Mouse (Mus musculus) spleen, adult 18-20 months (tissue): Measurements from ENCODE around the gene Gm6793.

Experiments used
- DNase-seq, 2 experiments: peaks; one replicate each; pipeline ENCODE4 v3.0.0; 2022; ENCODE audit warnings: mixed read lengths in 2 of 2

Gm6793 gene

GRCm38 (mm10) chr8:111982116-111982515, 32.7 kb downstream of the Gm6793 start:
- DNase-seq, result peak in 1 of 2 experiments; percentile 21

GRCm38 (mm10) chr8:111978147-111978546, 36.7 kb downstream of the Gm6793 start:
- no peak for DNase-seq

GRCm38 (mm10) chr8:111976326-111976725, 38.5 kb downstream of the Gm6793 start:
- no peak for DNase-seq

- DNase-seq, result no peak
Observed at GRCm38 (mm10) chr8:111975706-111976105, 39.1 kb downstream of the Gm6793 start.

GRCm38 (mm10) chr8:111974138-111974537, 40.7 kb downstream of the Gm6793 start:
- DNase-seq, result no peak

GRCm38 (mm10) chr8:111968991-111969390, 45.8 kb downstream of the Gm6793 start:
- no peak for DNase-seq

- no peak for DNase-seq
Observed at GRCm38 (mm10) chr8:111968541-111968940, 46.3 kb downstream of the Gm6793 start.

- no peak for DNase-seq
Observed at GRCm38 (mm10) chr8:111967246-111967870, 47.5 kb downstream of the Gm6793 start.

- no peak for DNase-seq
Observed at GRCm38 (mm10) chr8:111964849-111965561, 49.8 kb downstream of the Gm6793 start.

DNA sequence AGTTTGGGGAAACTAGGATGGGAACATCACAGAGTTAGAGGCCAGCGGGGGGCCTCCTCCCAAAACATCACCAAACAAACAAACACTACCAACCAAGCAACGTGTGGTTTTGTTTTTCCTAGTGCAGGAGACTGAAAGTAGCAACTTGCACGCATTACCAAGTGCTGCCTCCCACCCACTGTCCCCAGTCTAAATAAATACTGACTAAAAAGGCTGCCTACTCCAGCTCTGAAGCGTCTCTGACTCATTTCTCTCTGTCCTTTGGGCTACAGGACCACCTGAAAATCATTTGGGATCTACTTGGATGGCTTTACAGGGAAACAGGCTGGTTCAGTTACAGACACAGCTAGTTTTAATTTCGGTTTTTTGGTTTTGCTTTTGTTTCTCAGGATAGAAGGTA, 50.5 kb downstream of the Gm6793 start:
- DNase-seq, result no peak

DNA sequence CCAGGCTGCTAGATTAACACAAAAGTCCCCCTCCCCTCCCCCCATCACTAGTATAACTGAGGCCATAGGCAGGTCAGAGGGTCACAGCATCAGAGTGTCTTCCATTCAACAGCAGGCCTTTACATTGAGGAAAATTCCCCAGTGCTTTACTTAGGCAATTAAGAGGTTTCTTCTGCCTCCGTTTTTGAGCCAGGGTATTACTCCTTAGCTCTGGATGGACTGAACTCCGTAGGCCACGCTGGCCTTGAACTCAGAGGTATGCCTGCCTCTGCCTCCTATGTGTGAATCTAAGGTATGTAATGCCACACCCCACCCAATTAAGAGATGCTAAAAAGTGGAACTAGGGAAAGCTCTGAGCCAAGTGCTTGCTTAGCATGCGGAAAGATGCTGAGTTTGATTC, 51.3 kb downstream of the Gm6793 start:
- DNase-seq, result no peak
